Mouse (Mus musculus): ENCODE measurements around the gene Gfap. TPM values are rescaled to one million over a fixed set of nuclear protein-coding genes. Genes with fewer than 3 reads are reported as not detected.

The Gfap gene
- polyA plus RNA-seq, 2 experiments: 9.3 to 12.6 TPM

GRCm38 (mm10) chr11:102901199-102901598 is 487 bp upstream of the Gfap start:
- WGBS (ENCODE audit: insufficient replicate concordance): 52% methylated on average over 4 of the region's 4 CpGs

GRCm38 (mm10) chr11:102898408-102898807 is 2.3 kb downstream of the Gfap start:
- WGBS (ENCODE audit: insufficient replicate concordance): 75% methylated on average over 9 of the region's 9 CpGs
- Histone ChIP-seq H3K9ac (replicated peaks) (no peak overlapping the region), H3K27ac (no peak overlapping the region), H3K4me2 (ENCODE audit: low read depth) (no peak overlapping the region), H3K4me3 (ENCODE audit: insufficient read depth in 1 of 2, low read depth in 2 of 2, low read length in 2 of 2) (no peak overlapping the region), H3K9me3 (ENCODE audit: control insufficient read depth, low read length) (no peaks in the 10 kb centered on the region), H3K4me1 (replicated peaks; ENCODE audit: control insufficient read depth in 2 of 2, insufficient read depth in 2 of 2, low read length in 1 of 2) (peaks cover 21 to 29% of the 10 kb centered on the region in 2 experiments), H3K27me3 (ENCODE audit: control insufficient read depth, insufficient read depth, low read length) (no peaks in the 10 kb centered on the region; the same call in 1 of the 2 replicates), H3K36me3 (replicated peaks; ENCODE audit: control insufficient read depth, insufficient read depth, low read depth) (no peaks in the 10 kb centered on the region)
- no peak for TF ChIP-seq CTCF (IDR thresholded peaks at IDR 0.05; ENCODE audit: low read depth)
- DNase-seq (ENCODE audit: low read depth in 3 of 3, low spot score in 3 of 3) (no peak), ATAC-seq (ENCODE audit: insufficient read depth) (no peak)

More at GRCm38 (mm10) chr11:102901199-102901598, 487 bp upstream of the Gfap start:
- H3K36me3 ChIP-seq (replicated peaks; ENCODE audit: control insufficient read depth, insufficient read depth, low read depth): peaks cover 16% of the 10 kb centered on the region
- ATAC-seq (ENCODE audit: insufficient read depth): no peak
- H3K9me3 ChIP-seq (ENCODE audit: control insufficient read depth, low read length): no peaks in the 10 kb centered on the region
- H3K4me3 ChIP-seq (ENCODE audit: insufficient read depth in 1 of 2, low read depth in 2 of 2, low read length in 2 of 2): no peak overlapping the region
- DNase-seq (ENCODE audit: low read depth in 3 of 3, low spot score in 3 of 3): no peak
- H3K27ac ChIP-seq: no peak overlapping the region
- H3K27me3 ChIP-seq (ENCODE audit: control insufficient read depth, insufficient read depth, low read length): no peaks in the 10 kb centered on the region
- no peak overlapping the region for H3K4me2 ChIP-seq (ENCODE audit: low read depth)
- peaks cover 2 to 7% of the 10 kb centered on the region in 2 experiments for H3K4me1 ChIP-seq (replicated peaks; ENCODE audit: control insufficient read depth in 2 of 2, insufficient read depth in 2 of 2, low read length in 1 of 2)
- no peak overlapping the region for H3K9ac ChIP-seq (replicated peaks)
- no peak for TF ChIP-seq EP300 (IDR thresholded peaks at IDR 0.05; ENCODE audit: low read depth)
- TF ChIP-seq CTCF (IDR thresholded peaks at IDR 0.05; ENCODE audit: low read depth): no peak

GRCm38 (mm10) chr11:102896641-102897040 is 4.1 kb downstream of the Gfap start:
- Histone ChIP-seq H3K9me3 (ENCODE audit: control insufficient read depth, low read length) (no peaks in the 10 kb centered on the region), H3K4me2 (ENCODE audit: low read depth) (no peak overlapping the region), H3K36me3 (replicated peaks; ENCODE audit: control insufficient read depth, insufficient read depth, low read depth) (no peaks in the 10 kb centered on the region), H3K27ac (no peak overlapping the region), H3K4me1 (replicated peaks; ENCODE audit: control insufficient read depth in 2 of 2, insufficient read depth in 2 of 2, low read length in 1 of 2) (peaks cover 31 to 40% of the 10 kb centered on the region in 2 experiments), H3K4me3 (ENCODE audit: insufficient read depth in 1 of 2, low read depth in 2 of 2, low read length in 2 of 2) (no peak overlapping the region), H3K27me3 (ENCODE audit: control insufficient read depth, insufficient read depth, low read length) (no peaks in the 10 kb centered on the region; the same call in 1 of the 2 replicates), H3K9ac (replicated peaks) (no peak overlapping the region)
- WGBS (ENCODE audit: insufficient replicate concordance): 79% methylated on average over 20 of the region's 20 CpGs
- TF ChIP-seq EP300 (IDR thresholded peaks at IDR 0.05; ENCODE audit: low read depth) (no peak), CTCF (IDR thresholded peaks at IDR 0.05; ENCODE audit: low read depth) (no peak)
- ATAC-seq (ENCODE audit: insufficient read depth) (no peak), DNase-seq (ENCODE audit: low read depth in 3 of 3, low spot score in 3 of 3) (no peak)

GRCm38 (mm10) chr11:102895779-102896178 is 4.9 kb downstream of the Gfap start:
- Histone ChIP-seq H3K4me2 (ENCODE audit: low read depth) (peak overlapping the region; percentile 98), H3K9me3 (ENCODE audit: control insufficient read depth, low read length) (no peaks in the 10 kb centered on the region), H3K9ac (replicated peaks) (peak overlapping the region; percentile 95), H3K27me3 (ENCODE audit: control insufficient read depth, insufficient read depth, low read length) (no peaks in the 10 kb centered on the region; the same call in 1 of the 2 replicates), H3K27ac (peak overlapping the region; percentile 96), H3K4me1 (replicated peaks; ENCODE audit: control insufficient read depth in 2 of 2, insufficient read depth in 2 of 2, low read length in 1 of 2) (peaks cover 35 to 44% of the 10 kb centered on the region in 2 experiments), H3K4me3 (ENCODE audit: insufficient read depth in 1 of 2, low read depth in 2 of 2, low read length in 2 of 2) (peak overlapping the region; percentile 76 to 78), H3K36me3 (replicated peaks; ENCODE audit: control insufficient read depth, insufficient read depth, low read depth) (no peaks in the 10 kb centered on the region)
- ATAC-seq (ENCODE audit: insufficient read depth) (peak; percentile 97), DNase-seq (ENCODE audit: low read depth in 3 of 3, low spot score in 3 of 3) (peak; percentile 79 to 83 (median 81))
- TF ChIP-seq EP300 (IDR thresholded peaks at IDR 0.05; ENCODE audit: low read depth): peak; percentile 85
- peak; percentile 11; the same call in 1 of the 2 replicates for TF ChIP-seq CTCF (IDR thresholded peaks at IDR 0.05; ENCODE audit: low read depth)
- 9% methylated on average over 9 of the region's 9 CpGs for WGBS (ENCODE audit: insufficient replicate concordance)

GRCm38 (mm10) chr11:102894716-102895115 is 6.0 kb downstream of the Gfap start:
- Histone ChIP-seq H3K27me3 (ENCODE audit: control insufficient read depth, insufficient read depth, low read length) (no peaks in the 10 kb centered on the region; the same call in none of the 2 replicates), H3K4me1 (replicated peaks; ENCODE audit: control insufficient read depth in 2 of 2, insufficient read depth in 2 of 2, low read length in 1 of 2) (peaks cover 35 to 45% of the 10 kb centered on the region in 2 experiments), H3K27ac (peak overlapping the region; percentile 96), H3K4me3 (ENCODE audit: insufficient read depth in 1 of 2, low read depth in 2 of 2, low read length in 2 of 2) (peak overlapping the region; percentile 76 to 78), H3K4me2 (ENCODE audit: low read depth) (peak overlapping the region; percentile 98), H3K9ac (replicated peaks) (peak overlapping the region; percentile 95), H3K36me3 (replicated peaks; ENCODE audit: control insufficient read depth, insufficient read depth, low read depth) (no peaks in the 10 kb centered on the region), H3K9me3 (ENCODE audit: control insufficient read depth, low read length) (no peaks in the 10 kb centered on the region)
- ATAC-seq (ENCODE audit: insufficient read depth) (no peak), DNase-seq (ENCODE audit: low read depth in 3 of 3, low spot score in 3 of 3) (no peak)
- no peak for TF ChIP-seq EP300 (IDR thresholded peaks at IDR 0.05; ENCODE audit: low read depth)
- no peak for TF ChIP-seq CTCF (IDR thresholded peaks at IDR 0.05; ENCODE audit: low read depth)
- WGBS (ENCODE audit: insufficient replicate concordance): 74% methylated on average over 4 of the region's 4 CpGs
